Mouse (Mus musculus) midbrain, embryonic 12.5 days (tissue): ENCODE results near the gene Icmt. TPM values are rescaled to one million over a fixed set of nuclear protein-coding genes. Genes with fewer than 3 reads are reported as not detected.
A peak's percentile ranks its signal among the peaks of the same experiment; 100 is the strongest.

Experiments used
- ATAC-seq: fragments of 200-750 bp; cut with Nextera tagmentation; 2 replicates; pipeline ENCODE4 v1.8.0; 2017; ENCODE audit warnings: low read depth, moderate TSS enrichment, moderate library complexity; ENCODE audit not compliant: low FRiP score
- H3K27ac ChIP-seq: fragments of 300-500 bp; sonication (generic); replicated peaks from 2 replicates; pipeline ENCODE4 v1.5.1; 2016; ENCODE audit warnings: mild to moderate bottlenecking
- H3K27me3 ChIP-seq: fragments of 300-500 bp; sonication (generic); 2 replicates; pipeline ENCODE4 v1.6.1; 2016; ENCODE audit warnings: mild to moderate bottlenecking
- H3K36me3 ChIP-seq: fragments of 300-500 bp; sonication (generic); 2 replicates; pipeline ENCODE4 v1.6.1; 2016
- H3K4me1 ChIP-seq: fragments of 300-500 bp; sonication (generic); 2 replicates; pipeline ENCODE4 v1.6.1; 2016
- H3K4me2 ChIP-seq: fragments of 300-500 bp; sonication (generic); replicated peaks from 2 replicates; pipeline ENCODE4 v1.6.1; 2016; ENCODE audit warnings: mild to moderate bottlenecking, moderate library complexity
- H3K4me3 ChIP-seq: fragments of 300-500 bp; sonication (generic); 2 replicates; pipeline ENCODE4 v1.5.1; 2016; ENCODE audit warnings: mild to moderate bottlenecking
- H3K9ac ChIP-seq: fragments of 300-500 bp; sonication (generic); replicated peaks from 2 replicates; pipeline ENCODE4 v1.6.1; 2016; ENCODE audit warnings: mild to moderate bottlenecking, moderate library complexity
- H3K9me3 ChIP-seq: fragments of 300-500 bp; sonication (generic); 2 replicates; pipeline ENCODE4 v1.6.1; 2016; ENCODE audit warnings: mild to moderate bottlenecking
- WGBS: fragments of 180-500 bp; shearing (Covaris S2); methylation state at CpG from one replicate; pipeline ENCODE4 v1.1.7; 2016; 5-methylcytosine and 5-hydroxymethylcytosine counted together
- polyA plus RNA-seq: library from polyadenylated mRNA; unstranded; fragments of >200 nt; fragmentation: Nextera tagmentation; extraction: Ambion mirVana; gene quantifications from 2 replicates; pipeline ENCODE4 v1.2.1, GENCODE M21; 2016

The Icmt gene
- polyA plus RNA-seq, 1 experiment from 2014 or later: 22.6 TPM

- H3K4me3 ChIP-seq: no peak overlapping the region
- peaks cover 21% of the 10 kb centered on the region for H3K4me1 ChIP-seq
- ATAC-seq: no peak
- peaks cover 63% of the 10 kb centered on the region for H3K36me3 ChIP-seq
- H3K4me2 ChIP-seq: no peak overlapping the region
- H3K27me3 ChIP-seq: no peaks in the 10 kb centered on the region
- 78% methylated on average over 6 of the region's 6 CpGs for WGBS
- H3K27ac ChIP-seq: no peak overlapping the region
- no peak overlapping the region for H3K9ac ChIP-seq
- no peaks in the 10 kb centered on the region for H3K9me3 ChIP-seq
These were observed 31.7 kb downstream of the Icmt start for GRCm38 (mm10) chr4:152328691-152329090.

- Histone ChIP-seq H3K36me3 (peaks cover 81% of the 10 kb centered on the region), H3K27ac (no peak overlapping the region)
- 41% methylated on average over 2 of the region's 2 CpGs for WGBS
These were observed 35.9 kb downstream of the Icmt start for GRCm38 (mm10) chr4:152332952-152333351.

GRCm38 (mm10) chr4:152333587-152333986, 36.6 kb downstream of the Icmt start:
- no peak for ATAC-seq
- no peak overlapping the region for H3K4me3 ChIP-seq
- peaks cover 74% of the 10 kb centered on the region for H3K36me3 ChIP-seq
- H3K9me3 ChIP-seq: no peaks in the 10 kb centered on the region
- no peak overlapping the region for H3K9ac ChIP-seq
- 95% methylated on average over 12 of the region's 12 CpGs for WGBS
- peaks cover 22% of the 10 kb centered on the region for H3K27me3 ChIP-seq
- H3K4me1 ChIP-seq: peaks cover 9% of the 10 kb centered on the region
- no peak overlapping the region for H3K4me2 ChIP-seq
- H3K27ac ChIP-seq: no peak overlapping the region

More at GRCm38 (mm10) chr4:152332952-152333351, 35.9 kb downstream of the Icmt start:
- Histone ChIP-seq H3K27me3 (peaks cover 16% of the 10 kb centered on the region), H3K9ac (no peak overlapping the region), H3K4me3 (no peak overlapping the region), H3K9me3 (no peaks in the 10 kb centered on the region), H3K4me1 (peaks cover 5% of the 10 kb centered on the region; the same call in 1 of the 2 replicates), H3K4me2 (no peak overlapping the region)
- ATAC-seq: peak; percentile 57; the same call in 1 of the 2 replicates

- H3K27ac ChIP-seq: no peak overlapping the region
- no peak overlapping the region for H3K4me2 ChIP-seq
- no peak for ATAC-seq
- no peaks in the 10 kb centered on the region for H3K9me3 ChIP-seq
- H3K27me3 ChIP-seq: peaks cover 63% of the 10 kb centered on the region
- peaks cover 33% of the 10 kb centered on the region for H3K36me3 ChIP-seq
- H3K4me1 ChIP-seq: peaks cover 30% of the 10 kb centered on the region
- no peak overlapping the region for H3K4me3 ChIP-seq
- 19% methylated on average over 5 of the region's 6 CpGs for WGBS
- H3K9ac ChIP-seq: no peak overlapping the region
These were observed 40.7 kb downstream of the Icmt start for GRCm38 (mm10) chr4:152337772-152338171.

GRCm38 (mm10) chr4:152338419-152339292, 41.6 kb downstream of the Icmt start, which contains the start of gene Chd5:
Gene Chd5 (plus strand): TSS chr4:152338651.
- H3K4me2 ChIP-seq: peak within 1 kb of the TSS; percentile 100
- H3K27me3 ChIP-seq: peaks cover 72% of the 10 kb centered on the region
- H3K4me1 ChIP-seq: peaks cover 32% of the 10 kb centered on the region
- ATAC-seq: 0 out of 2 replicates have a peak, but pooled peaks have one; percentile 31
- H3K9ac ChIP-seq: peak within 1 kb of the TSS; percentile 73
- no peak within 1 kb of the TSS for H3K27ac ChIP-seq
- peak within 1 kb of the TSS; percentile 68 for H3K4me3 ChIP-seq
- no peaks in the 10 kb centered on the region for H3K9me3 ChIP-seq
- H3K36me3 ChIP-seq: peaks cover 24% of the 10 kb centered on the region
- 1% methylated on average over 64 of the region's 120 CpGs for WGBS

- ATAC-seq: no peak
- Histone ChIP-seq H3K4me1 (peaks cover 32% of the 10 kb centered on the region), H3K4me3 (peak overlapping the region; percentile 68), H3K36me3 (peaks cover 17% of the 10 kb centered on the region), H3K27ac (no peak overlapping the region), H3K27me3 (peaks cover 78% of the 10 kb centered on the region), H3K9me3 (no peaks in the 10 kb centered on the region), H3K9ac (peak overlapping the region; percentile 73), H3K4me2 (peak overlapping the region; percentile 100)
- 2% methylated on average over 23 of the region's 26 CpGs for WGBS
These were observed 42.3 kb downstream of the Icmt start for GRCm38 (mm10) chr4:152339293-152339790.

- Histone ChIP-seq H3K9me3 (no peaks in the 10 kb centered on the region), H3K4me2 (no peak overlapping the region), H3K9ac (no peak overlapping the region), H3K4me3 (no peak overlapping the region), H3K27ac (no peak overlapping the region), H3K27me3 (peaks cover 90% of the 10 kb centered on the region), H3K36me3 (peaks cover 3% of the 10 kb centered on the region), H3K4me1 (peaks cover 32% of the 10 kb centered on the region)
- 38% methylated on average over 15 of the region's 15 CpGs for WGBS
- ATAC-seq: no peak
These were observed 43.7 kb downstream of the Icmt start for GRCm38 (mm10) chr4:152340584-152341284.

- H3K4me3 ChIP-seq: no peak overlapping the region
- H3K9ac ChIP-seq: no peak overlapping the region
- no peak overlapping the region for H3K27ac ChIP-seq
- 12% methylated on average over 5 of the region's 5 CpGs for WGBS
- no peak overlapping the region for H3K4me2 ChIP-seq
- ATAC-seq: no peak
- H3K36me3 ChIP-seq: no peaks in the 10 kb centered on the region
- H3K27me3 ChIP-seq: peaks cover 84% of the 10 kb centered on the region
- H3K4me1 ChIP-seq: peaks cover 28% of the 10 kb centered on the region
- no peaks in the 10 kb centered on the region for H3K9me3 ChIP-seq
These were observed 46.3 kb downstream of the Icmt start for GRCm38 (mm10) chr4:152343296-152343695.

GRCm38 (mm10) chr4:152344651-152345050, 47.6 kb downstream of the Icmt start:
- no peak overlapping the region for H3K4me3 ChIP-seq
- H3K9ac ChIP-seq: no peak overlapping the region
- no peak for ATAC-seq
- H3K4me1 ChIP-seq: peaks cover 24% of the 10 kb centered on the region
- no peak overlapping the region for H3K27ac ChIP-seq
- peaks cover 84% of the 10 kb centered on the region for H3K27me3 ChIP-seq
- WGBS: 64% methylated on average over 7 of the region's 7 CpGs
- H3K4me2 ChIP-seq: no peak overlapping the region
- H3K9me3 ChIP-seq: no peaks in the 10 kb centered on the region
- H3K36me3 ChIP-seq: no peaks in the 10 kb centered on the region

DNA sequence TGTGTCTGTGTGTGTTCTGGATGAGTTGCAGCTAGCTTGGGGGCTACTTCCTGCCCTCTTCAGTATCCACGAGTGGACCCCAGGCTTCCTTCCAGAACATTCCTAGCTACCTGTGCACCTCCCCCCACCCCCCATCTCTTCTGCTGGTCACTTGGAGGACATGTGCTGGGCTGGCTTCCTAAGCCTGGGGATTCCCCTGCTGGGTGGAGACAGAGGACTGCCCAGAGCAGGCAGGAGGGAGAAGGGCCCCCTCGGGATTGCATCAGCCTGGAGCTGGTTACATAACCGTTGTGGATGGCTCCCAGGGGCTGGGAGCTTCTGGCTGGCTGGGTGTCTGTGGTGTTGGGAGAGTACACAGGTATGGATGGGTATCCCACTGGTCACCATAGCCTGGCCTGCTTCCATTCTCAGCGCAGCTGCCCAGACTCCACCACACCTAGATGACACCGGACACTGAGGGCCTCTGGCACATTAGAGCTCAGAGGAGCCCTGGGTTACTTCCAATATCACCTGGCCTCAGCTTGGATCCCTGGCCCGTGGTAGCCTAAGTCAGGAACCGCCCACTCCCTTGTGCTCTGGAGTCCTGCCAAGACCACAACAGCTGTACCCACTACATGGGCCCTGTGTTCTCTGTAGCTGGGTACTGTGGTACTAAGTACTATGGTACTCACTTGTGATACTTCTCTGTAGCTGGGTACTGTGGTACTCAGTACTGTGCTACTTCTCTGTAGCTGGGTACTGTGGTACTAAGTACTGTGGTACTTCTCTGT, 48.3 kb downstream of the Icmt start:
- Histone ChIP-seq H3K4me1 (peaks cover 26% of the 10 kb centered on the region), H3K27me3 (peaks cover 83% of the 10 kb centered on the region), H3K36me3 (no peaks in the 10 kb centered on the region), H3K27ac (no peak overlapping the region), H3K9me3 (no peaks in the 10 kb centered on the region), H3K9ac (no peak overlapping the region), H3K4me2 (no peak overlapping the region), H3K4me3 (no peak overlapping the region)
- 62% methylated on average over 6 of the region's 7 CpGs for WGBS
- ATAC-seq: no peak

DNA sequence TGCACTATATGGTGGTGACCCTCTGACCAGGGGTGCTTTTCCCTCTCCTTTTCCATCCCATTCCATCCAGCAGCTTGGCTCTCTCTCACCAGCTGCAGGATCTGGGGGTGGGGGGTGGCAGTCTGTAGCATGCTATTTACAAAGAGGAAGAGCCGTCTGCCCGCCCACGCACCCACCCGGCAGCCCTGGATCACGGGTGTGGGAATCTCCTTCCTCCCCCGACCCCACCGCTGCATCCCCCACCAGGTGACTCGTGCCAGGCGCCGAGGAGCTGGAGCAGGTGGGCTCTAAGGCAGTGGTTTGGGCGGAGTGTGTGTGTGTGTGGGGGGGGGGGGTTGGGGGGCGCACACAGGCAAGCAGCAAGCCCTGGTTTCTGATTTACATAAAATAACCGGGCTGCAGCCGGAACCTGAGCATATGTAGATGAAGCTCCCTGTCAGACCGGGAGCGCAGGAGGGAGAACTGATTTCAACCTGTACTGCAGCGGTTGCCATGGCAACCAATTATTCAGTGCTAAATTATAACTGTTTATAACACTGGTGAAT, 52.9 kb downstream of the Icmt start:
- Histone ChIP-seq H3K4me3 (0 out of 2 replicates have a peak overlapping the region, but pooled peaks have one; percentile 18), H3K27me3 (peaks cover 74% of the 10 kb centered on the region), H3K9me3 (no peaks in the 10 kb centered on the region), H3K4me1 (peaks cover 32% of the 10 kb centered on the region), H3K9ac (peak overlapping the region; percentile 41; the same call in 1 of the 2 replicates), H3K36me3 (no peaks in the 10 kb centered on the region), H3K4me2 (peak overlapping the region; percentile 39), H3K27ac (peak overlapping the region; percentile 54)
- WGBS: 16% methylated on average over 17 of the region's 17 CpGs
- 0 out of 2 replicates have a peak, but pooled peaks have one; percentile 28 for ATAC-seq
